Mouse (Mus musculus) lung, postnatal 0 days (tissue): Measurements from ENCODE around the gene Spata25. TPM values are rescaled to one million over a fixed set of nuclear protein-coding genes. Genes with fewer than 3 reads are reported as not detected.

Experiments used
- ATAC-seq: fragments of 200-750 bp; cut with Nextera tagmentation; 2 replicates; pipeline ENCODE4 v1.8.0; 2017; ENCODE audit warnings: moderate library complexity
- DNase-seq: peaks from one replicate; pipeline ENCODE4 v3.0.0-alpha.2; 2016; ENCODE audit warnings: low spot score
- H3K27ac ChIP-seq: fragments of 300-500 bp; sonication (generic); 2 replicates; pipeline ENCODE4 v1.5.1; 2014; ENCODE audit warnings: antibody characterized with exemption, mild to moderate bottlenecking, low read length, mixed read lengths
- H3K27me3 ChIP-seq: fragments of 300-500 bp; sonication (generic); replicated peaks from 2 replicates; pipeline ENCODE4 v1.6.1; 2014; ENCODE audit warnings: low read length, mixed read lengths; ENCODE audit not compliant: insufficient read depth
- H3K36me3 ChIP-seq: fragments of 300-500 bp; sonication (generic); 2 replicates; pipeline ENCODE4 v1.6.1; 2014; ENCODE audit warnings: low read length, mixed read lengths; ENCODE audit not compliant: insufficient read depth
- H3K4me1 ChIP-seq: fragments of 300-500 bp; sonication (generic); 2 replicates; pipeline ENCODE4 v1.6.1; 2014; ENCODE audit warnings: antibody characterized with exemption, low read depth, low read length, mixed read lengths; ENCODE audit not compliant: insufficient read depth
- H3K4me2 ChIP-seq: fragments of 300-500 bp; sonication (generic); replicated peaks from 2 replicates; pipeline ENCODE4 v1.6.1; 2014; ENCODE audit warnings: low read depth, mild to moderate bottlenecking, low read length, moderate library complexity, mixed read lengths
- H3K4me3 ChIP-seq: fragments of 300-500 bp; sonication (generic); 2 replicates; pipeline ENCODE4 v1.5.1; 2014; ENCODE audit warnings: low read depth, low read length
- H3K9ac ChIP-seq: fragments of 300-500 bp; sonication (generic); replicated peaks from 2 replicates; pipeline ENCODE4 v1.6.1; 2014; ENCODE audit warnings: low read depth, mild to moderate bottlenecking
- H3K9me3 ChIP-seq: fragments of 300-500 bp; sonication (generic); 2 replicates; pipeline ENCODE4 v1.6.1; 2016; ENCODE audit warnings: low read length, mixed read lengths
- CTCF ChIP-seq: IDR thresholded peaks from 2 replicates; pipeline ENCODE4 v1.5.1; 2016; ENCODE audit warnings: antibody characterized with exemption, mild to moderate bottlenecking
- EP300 ChIP-seq: IDR thresholded peaks from 2 replicates; pipeline ENCODE4 v1.6.1; 2016; ENCODE audit warnings: antibody characterized with exemption, mild to moderate bottlenecking, control low read depth
- WGBS: fragments of 180-500 bp; shearing (Covaris S2); extraction: QIAGEN DNeasy Blood & Tissue Kit; methylation state at CpG from one replicate; pipeline ENCODE4 v1.1.7; 2014; 5-methylcytosine and 5-hydroxymethylcytosine counted together
- polyA plus RNA-seq: library from polyadenylated mRNA; unstranded; fragments of >200 nt; fragmentation: Nextera tagmentation; extraction: Ambion mirVana; gene quantifications from 2 replicates; pipeline ENCODE4 v1.2.1, GENCODE M21; 2015

Spata25 gene
- polyA plus RNA-seq, 1 experiment from 2014 or later = not detected

DNA sequence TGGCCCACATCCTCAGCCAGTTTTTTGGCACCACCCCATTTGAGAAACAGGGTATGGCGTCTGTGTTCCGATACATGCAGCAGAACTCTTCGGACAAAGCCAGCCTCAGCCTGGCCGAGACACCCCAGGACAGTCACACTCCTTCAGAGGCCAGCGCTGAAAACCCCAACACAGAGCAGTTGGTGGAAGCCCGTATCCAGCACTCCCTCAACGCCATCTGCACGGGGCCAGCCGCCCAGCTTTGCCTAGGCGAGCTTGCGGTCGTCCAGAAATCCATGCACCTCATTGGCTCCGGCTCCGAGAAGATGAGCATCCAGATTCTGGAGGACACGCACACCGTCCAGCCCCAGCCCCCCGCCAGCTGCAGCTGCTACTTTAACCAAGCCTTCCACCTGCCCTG is 2.8 kb downstream of the Spata25 start:
- H3K27ac ChIP-seq = no peak overlapping the region
- WGBS = 95% methylated on average over 17 of the region's 17 CpGs
- DNase-seq = no peak
- no peak for ATAC-seq
- H3K9me3 ChIP-seq = no peaks in the 10 kb centered on the region
- H3K9ac ChIP-seq = no peak overlapping the region
- H3K4me1 ChIP-seq = no peaks in the 10 kb centered on the region
- H3K4me3 ChIP-seq = no peak overlapping the region
- H3K27me3 ChIP-seq = no peaks in the 10 kb centered on the region
- peaks cover 12% of the 10 kb centered on the region for H3K36me3 ChIP-seq
- no peak overlapping the region for H3K4me2 ChIP-seq
- TF ChIP-seq EP300 = no peak
- TF ChIP-seq CTCF = no peak

DNA sequence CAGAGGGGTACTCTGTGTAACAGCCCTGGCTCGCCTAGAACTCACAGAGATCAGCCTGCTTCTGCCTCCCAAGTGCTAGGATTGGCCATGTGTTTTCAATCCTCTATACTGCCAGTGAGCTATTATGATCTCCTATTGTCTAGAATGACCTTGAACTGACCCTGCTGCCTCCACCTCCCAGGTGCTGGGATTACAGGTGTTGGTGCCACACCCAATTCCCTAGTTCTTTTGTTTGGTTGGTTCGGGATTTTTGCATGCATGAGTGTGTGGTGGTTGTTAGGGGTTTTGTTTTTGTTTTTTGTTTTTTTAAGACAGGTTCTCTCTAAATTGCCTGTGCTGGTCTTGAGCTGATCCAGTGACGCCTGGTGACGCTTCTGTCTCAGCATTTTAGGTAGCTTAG is 4.4 kb downstream of the Spata25 start:
- DNase-seq = no peak
- ATAC-seq = no peak
- H3K9me3 ChIP-seq = no peaks in the 10 kb centered on the region
- H3K9ac ChIP-seq = no peak overlapping the region
- TF ChIP-seq CTCF (no peak), EP300 (no peak)
- WGBS = 93% methylated on average over 4 of the region's 4 CpGs
- peaks cover 12% of the 10 kb centered on the region for H3K36me3 ChIP-seq
- H3K27ac ChIP-seq = no peak overlapping the region
- no peak overlapping the region for H3K4me3 ChIP-seq
- H3K27me3 ChIP-seq = no peaks in the 10 kb centered on the region
- no peaks in the 10 kb centered on the region for H3K4me1 ChIP-seq
- no peak overlapping the region for H3K4me2 ChIP-seq

DNA sequence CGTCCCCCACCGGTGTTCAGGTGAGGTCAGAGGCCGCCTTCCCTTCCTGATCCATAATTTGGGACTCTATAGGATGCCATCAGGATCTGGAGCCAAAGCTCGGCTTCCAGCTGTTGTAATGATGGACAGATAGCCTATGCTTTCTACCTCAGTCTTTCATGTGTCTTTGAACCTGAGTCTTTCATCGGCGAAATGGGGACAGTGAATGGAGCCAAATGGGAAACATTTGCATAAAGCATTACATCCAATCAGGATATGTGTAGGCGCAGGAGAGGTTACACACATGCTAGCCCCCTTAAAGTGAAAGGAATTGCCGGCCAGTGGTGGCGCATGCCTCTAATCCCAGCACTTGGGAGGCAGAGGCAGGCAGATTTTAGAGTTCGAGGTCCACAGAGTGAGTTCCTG is 5.2 kb downstream of the Spata25 start:
- Histone ChIP-seq H3K4me2 (peak overlapping the region; percentile 84), H3K4me1 (no peaks in the 10 kb centered on the region), H3K36me3 (peaks cover 12% of the 10 kb centered on the region), H3K9ac (peak overlapping the region; percentile 64), H3K27me3 (no peaks in the 10 kb centered on the region), H3K9me3 (no peaks in the 10 kb centered on the region), H3K4me3 (peak overlapping the region; percentile 74), H3K27ac (peak overlapping the region; percentile 78)
- DNase-seq = peak; percentile 71
- TF ChIP-seq EP300 = peak; percentile 12; the same call in 1 of the 2 replicates
- TF ChIP-seq CTCF = peak; percentile 54
- WGBS = 2% methylated on average over 10 of the region's 10 CpGs
- ATAC-seq = peak; percentile 72

DNA sequence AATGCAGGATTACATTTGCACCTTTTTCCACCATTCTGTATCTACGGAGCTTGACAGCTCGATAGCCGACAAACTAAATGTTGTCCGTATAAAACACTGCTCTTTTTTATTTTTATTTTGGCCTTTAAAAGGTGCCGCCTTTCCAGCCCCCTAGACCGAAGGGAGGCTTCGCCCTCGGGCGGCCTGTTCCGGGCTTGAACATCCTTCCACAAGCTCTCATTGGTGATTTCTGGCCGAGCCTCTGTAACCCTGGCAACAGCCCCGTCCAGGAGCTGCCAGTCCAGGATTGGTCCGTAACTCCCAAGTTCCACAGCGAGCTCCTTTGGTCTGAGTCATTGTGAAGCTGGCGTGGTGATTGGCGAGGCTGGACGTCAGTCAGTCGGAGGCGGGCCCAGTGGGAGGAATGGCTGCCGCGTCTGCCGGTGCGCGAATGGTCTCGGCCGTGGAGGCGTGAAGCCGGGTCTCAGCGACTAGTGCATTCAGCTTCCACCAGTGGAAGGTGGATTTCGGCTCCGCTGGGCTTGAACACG is 5.6 kb downstream of the Spata25 start, which contains the start of gene Zswim1:
Gene Zswim1, plus strand, starts transcription at position 51 of the 530 bp plus-strand sequence.
- no peaks in the 10 kb centered on the region for H3K27me3 ChIP-seq
- H3K9me3 ChIP-seq = no peaks in the 10 kb centered on the region
- H3K36me3 ChIP-seq = peaks cover 12% of the 10 kb centered on the region
- H3K4me2 ChIP-seq = peak within 1 kb of the TSS; percentile 84
- H3K4me1 ChIP-seq = no peaks in the 10 kb centered on the region
- peak within 1 kb of the TSS; percentile 78 for H3K27ac ChIP-seq
- DNase-seq (peak; percentile 99), ATAC-seq (peak; percentile 100)
- TF ChIP-seq CTCF (no peak), EP300 (no peak)
- peak within 1 kb of the TSS; percentile 64 for H3K9ac ChIP-seq
- 2% methylated on average over 32 of the region's 32 CpGs for WGBS
- peak within 1 kb of the TSS; percentile 74 for H3K4me3 ChIP-seq

DNA sequence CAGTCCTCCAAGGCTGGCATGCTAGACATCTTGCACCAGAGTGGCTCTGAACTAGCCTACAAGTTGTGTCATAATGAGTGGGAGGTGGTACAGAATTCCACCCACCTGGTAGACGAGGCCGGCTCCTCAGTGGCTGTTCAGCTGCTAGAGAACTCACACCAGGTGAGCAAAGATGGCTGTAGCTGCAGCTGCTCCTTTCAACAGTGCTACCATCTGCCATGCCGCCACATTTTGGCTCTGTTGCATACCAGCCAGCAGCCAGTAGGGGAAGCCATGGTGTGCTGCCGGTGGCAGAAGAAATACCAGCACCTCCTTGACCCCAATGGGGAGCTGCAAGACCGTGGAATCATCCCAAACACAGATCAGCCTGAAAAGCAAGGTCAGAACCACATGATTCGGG is 7.3 kb downstream of the Spata25 start:
- TF ChIP-seq CTCF = no peak
- TF ChIP-seq EP300 = no peak
- Histone ChIP-seq H3K27me3 (no peaks in the 10 kb centered on the region), H3K4me2 (no peak overlapping the region), H3K9ac (no peak overlapping the region), H3K4me1 (no peaks in the 10 kb centered on the region), H3K4me3 (no peak overlapping the region), H3K9me3 (no peaks in the 10 kb centered on the region), H3K36me3 (peaks cover 9% of the 10 kb centered on the region), H3K27ac (no peak overlapping the region)
- DNase-seq (no peak), ATAC-seq (no peak)
- 85% methylated on average over 6 of the region's 6 CpGs for WGBS

DNA sequence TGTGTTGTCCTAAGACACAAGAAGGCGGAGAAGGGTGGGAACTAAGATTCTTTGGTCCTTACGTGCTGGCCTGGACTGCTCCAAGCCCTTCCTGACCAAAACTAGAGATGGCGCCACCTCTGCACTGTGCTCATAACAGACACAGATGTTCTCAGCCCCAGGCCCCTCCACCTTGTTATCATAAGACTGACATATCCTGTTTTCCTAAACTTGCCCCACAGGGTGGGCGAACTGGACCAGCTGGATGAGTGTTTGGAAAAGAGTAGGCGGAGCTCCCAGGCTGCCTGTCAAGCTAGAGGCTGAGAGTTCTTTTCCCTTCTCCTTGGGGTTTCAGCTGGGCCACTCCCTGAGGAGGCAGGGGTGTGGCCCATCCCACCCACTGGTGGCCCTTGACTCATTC is 10.6 kb downstream of the Spata25 start:
- DNase-seq (peak; percentile 32), ATAC-seq (peak; percentile 69)
- no peak overlapping the region for H3K9ac ChIP-seq
- TF ChIP-seq CTCF (no peak), EP300 (no peak)
- H3K36me3 ChIP-seq = no peaks in the 10 kb centered on the region
- 31% methylated on average over 5 of the region's 5 CpGs for WGBS
- no peak overlapping the region for H3K27ac ChIP-seq
- no peaks in the 10 kb centered on the region for H3K27me3 ChIP-seq
- H3K4me3 ChIP-seq = no peak overlapping the region
- no peak overlapping the region for H3K4me2 ChIP-seq
- no peaks in the 10 kb centered on the region for H3K4me1 ChIP-seq
- H3K9me3 ChIP-seq = no peaks in the 10 kb centered on the region

DNA sequence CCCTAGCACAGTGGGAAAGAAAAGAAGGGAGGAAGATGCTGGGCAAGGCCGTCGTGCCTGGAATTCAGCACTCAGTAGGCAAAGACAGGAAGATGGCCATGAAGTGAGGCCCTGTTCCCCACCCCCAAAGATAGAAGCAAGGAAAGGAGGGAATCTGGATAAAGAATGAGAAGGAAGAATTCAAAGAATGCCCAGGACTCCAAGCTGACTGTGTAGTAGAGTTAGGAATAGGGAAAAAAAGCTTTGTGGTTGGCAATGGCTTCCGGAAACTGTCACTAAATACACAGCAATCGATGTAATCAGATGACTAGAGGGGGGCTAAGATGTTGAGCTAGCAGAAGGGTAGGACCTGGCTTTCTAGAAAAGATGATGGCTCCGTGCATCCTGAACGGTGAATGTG is 11.1 kb downstream of the Spata25 start:
- H3K36me3 ChIP-seq = no peaks in the 10 kb centered on the region
- no peak for DNase-seq
- no peak overlapping the region for H3K9ac ChIP-seq

More for the DNA sequence above, 11.1 kb downstream of the Spata25 start:
- no peak for ATAC-seq
- Histone ChIP-seq H3K9me3 (no peaks in the 10 kb centered on the region), H3K4me1 (no peaks in the 10 kb centered on the region), H3K27me3 (no peaks in the 10 kb centered on the region), H3K27ac (no peak overlapping the region), H3K4me3 (no peak overlapping the region), H3K4me2 (no peak overlapping the region)
- TF ChIP-seq CTCF (no peak), EP300 (no peak)
- WGBS = 49% methylated on average over 6 of the region's 6 CpGs
